Mouse (Mus musculus) liver, embryonic 13.5 days (tissue): ENCODE measurements around the gene Trip4. TPM values are rescaled to one million over a fixed set of nuclear protein-coding genes. Genes with fewer than 3 reads are reported as not detected.

Source experiments
- ATAC-seq: fragments of 200-750 bp; cut with Nextera tagmentation; 2 replicates; pipeline ENCODE4 v1.8.0; 2017; ENCODE audit warnings: low read depth, mild to moderate bottlenecking, moderate number of reproducible peaks, moderate library complexity
- DNase-seq: peaks from one replicate; pipeline ENCODE4 v3.0.0; 2022
- H3K27ac ChIP-seq: fragments of 300-500 bp; sonication (generic); 2 replicates; pipeline ENCODE4 v1.5.1; 2015; ENCODE audit warnings: moderate library complexity, mild to moderate bottlenecking, inconsistent platforms
- H3K27me3 ChIP-seq: fragments of 300-500 bp; sonication (generic); 2 replicates; pipeline ENCODE4 v1.6.1; 2015; ENCODE audit warnings: mild to moderate bottlenecking, inconsistent platforms
- H3K36me3 ChIP-seq: fragments of 300-500 bp; sonication (generic); 2 replicates; pipeline ENCODE4 v1.6.1; 2015; ENCODE audit warnings: mild to moderate bottlenecking, inconsistent platforms
- H3K4me1 ChIP-seq: fragments of 300-500 bp; sonication (generic); replicated peaks from 2 replicates; pipeline ENCODE4 v1.6.1; 2015; ENCODE audit warnings: inconsistent platforms
- H3K4me2 ChIP-seq: fragments of 300-500 bp; sonication (generic); 2 replicates; pipeline ENCODE4 v1.6.1; 2015; ENCODE audit warnings: inconsistent platforms, mild to moderate bottlenecking, moderate library complexity
- H3K4me3 ChIP-seq: fragments of 300-500 bp; sonication (generic); replicated peaks from 2 replicates; pipeline ENCODE4 v1.5.1; 2015; ENCODE audit warnings: mild to moderate bottlenecking, inconsistent platforms
- H3K9ac ChIP-seq: fragments of 300-500 bp; sonication (generic); 2 replicates; pipeline ENCODE4 v1.6.1; 2015; ENCODE audit warnings: mild to moderate bottlenecking, inconsistent platforms
- H3K9me3 ChIP-seq: fragments of 300-500 bp; sonication (generic); replicated peaks from 2 replicates; pipeline ENCODE4 v1.6.1; 2016; ENCODE audit warnings: inconsistent platforms
- WGBS: fragments of 180-500 bp; shearing (Covaris S2); methylation state at CpG from one replicate; pipeline ENCODE4 v1.1.7; 2015; ENCODE audit not compliant: insufficient replicate concordance; 5-methylcytosine and 5-hydroxymethylcytosine counted together
- polyA plus RNA-seq: library from polyadenylated mRNA; unstranded; fragments of >200 nt; fragmentation: Nextera tagmentation; extraction: Ambion mirVana; gene quantifications from 2 replicates; pipeline ENCODE4 v1.2.1, GENCODE M21; 2015

The Trip4 gene
- polyA plus RNA-seq, 1 experiment from 2014 or later = 12.4 TPM

DNA sequence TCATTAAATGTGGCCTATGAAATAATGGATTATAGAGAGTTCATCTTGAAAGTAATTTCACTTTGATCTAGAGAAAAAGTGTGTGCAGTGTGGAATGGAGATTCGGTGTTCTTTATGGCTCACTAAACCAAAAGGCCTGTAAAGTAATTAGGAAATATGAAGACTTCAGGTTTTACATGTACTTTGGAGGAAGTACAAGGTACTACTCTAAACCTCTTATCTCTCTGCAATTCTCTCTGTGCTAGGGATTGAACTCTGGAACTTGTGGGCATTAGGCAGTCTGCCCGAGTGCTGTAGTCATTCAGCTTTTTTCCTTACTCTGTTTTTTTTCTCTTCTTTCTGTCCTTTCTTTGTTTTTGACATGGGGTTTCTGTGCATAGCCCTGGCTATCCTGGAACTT, 11.6 kb downstream of the Trip4 start:
- no peak for ATAC-seq
- no peaks in the 10 kb centered on the region for H3K9me3 ChIP-seq
- peaks cover 79% of the 10 kb centered on the region for H3K36me3 ChIP-seq
- peaks cover 9% of the 10 kb centered on the region for H3K4me1 ChIP-seq
- WGBS = 84% methylated on average over 2 of the region's 2 CpGs
- no peak overlapping the region for H3K4me3 ChIP-seq
- no peaks in the 10 kb centered on the region for H3K27me3 ChIP-seq
- 0 out of 2 replicates have a peak overlapping the region, but pooled peaks have one; percentile 13 for H3K9ac ChIP-seq
- no peak overlapping the region for H3K4me2 ChIP-seq
- DNase-seq = no peak
- H3K27ac ChIP-seq = no peak overlapping the region

DNA sequence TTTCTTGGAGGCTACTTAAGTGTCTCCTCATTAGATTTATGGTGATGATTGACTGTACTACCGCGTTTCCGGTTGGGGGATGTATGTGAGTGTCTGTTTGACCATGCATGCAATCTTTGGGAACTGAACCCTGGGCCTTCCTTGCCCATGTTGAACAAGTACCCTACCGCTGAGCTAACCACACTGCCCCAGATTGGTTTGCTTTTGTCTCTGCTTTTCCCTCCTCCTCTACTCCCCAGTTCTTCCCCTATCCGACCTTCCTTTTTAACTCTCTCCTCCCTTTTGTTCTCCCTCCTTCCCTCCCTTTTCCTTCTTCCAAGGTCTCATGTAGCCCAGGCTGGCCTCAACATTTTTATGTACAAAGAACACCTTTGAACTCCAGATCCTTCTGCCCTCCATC, 17.5 kb downstream of the Trip4 start:
- WGBS = 6% methylated on average over 5 of the region's 5 CpGs
- peak overlapping the region; percentile 90 for H3K9ac ChIP-seq
- peak overlapping the region; percentile 32; the same call in 1 of the 2 replicates for H3K27ac ChIP-seq
- H3K4me1 ChIP-seq = peaks cover 23% of the 10 kb centered on the region
- no peaks in the 10 kb centered on the region for H3K27me3 ChIP-seq
- no peaks in the 10 kb centered on the region for H3K9me3 ChIP-seq
- H3K4me3 ChIP-seq = peak overlapping the region; percentile 85
- ATAC-seq (no peak), DNase-seq (no peak)
- H3K4me2 ChIP-seq = peak overlapping the region; percentile 84
- H3K36me3 ChIP-seq = peaks cover 38% of the 10 kb centered on the region

DNA sequence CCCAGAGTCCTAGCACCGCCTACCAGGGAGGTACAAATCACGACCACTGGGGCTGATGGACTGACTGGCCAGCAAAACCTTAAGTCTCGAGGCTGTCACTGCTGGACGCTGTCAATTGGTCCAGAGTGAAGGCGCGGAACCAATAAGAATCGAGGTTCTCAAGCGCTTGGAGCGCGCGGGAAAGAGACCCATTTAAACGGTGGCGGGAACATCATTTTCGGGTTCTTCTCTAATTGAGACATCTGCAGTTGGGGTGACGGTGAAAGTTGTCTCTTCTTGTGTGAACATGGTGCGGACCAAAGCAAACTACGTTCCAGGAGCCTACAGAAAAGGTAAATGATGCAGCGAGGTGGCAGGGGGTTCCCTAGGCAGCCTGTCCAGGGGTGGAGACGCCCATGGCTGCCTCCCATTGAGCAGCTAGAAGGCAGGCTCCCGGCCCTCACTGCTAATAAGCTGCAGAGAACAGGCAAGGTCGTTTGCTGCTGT, 18.4 kb downstream of the Trip4 start, which contains the start of gene Pclaf:
TSS of gene Pclaf (plus strand) at position 95 of the 486 bp plus-strand sequence.
- peak within 1 kb of the TSS; percentile 90 for H3K9ac ChIP-seq
- peak; percentile 93 for ATAC-seq
- no peaks in the 10 kb centered on the region for H3K9me3 ChIP-seq
- peak within 1 kb of the TSS; percentile 76 for H3K27ac ChIP-seq
- H3K4me1 ChIP-seq = peaks cover 29% of the 10 kb centered on the region
- peak within 1 kb of the TSS; percentile 84 for H3K4me2 ChIP-seq
- peak within 1 kb of the TSS; percentile 85 for H3K4me3 ChIP-seq
- under 1% methylated on average over 21 of the region's 21 CpGs for WGBS
- DNase-seq = peak; percentile 75
- H3K27me3 ChIP-seq = no peaks in the 10 kb centered on the region
- H3K36me3 ChIP-seq = peaks cover 30% of the 10 kb centered on the region

DNA sequence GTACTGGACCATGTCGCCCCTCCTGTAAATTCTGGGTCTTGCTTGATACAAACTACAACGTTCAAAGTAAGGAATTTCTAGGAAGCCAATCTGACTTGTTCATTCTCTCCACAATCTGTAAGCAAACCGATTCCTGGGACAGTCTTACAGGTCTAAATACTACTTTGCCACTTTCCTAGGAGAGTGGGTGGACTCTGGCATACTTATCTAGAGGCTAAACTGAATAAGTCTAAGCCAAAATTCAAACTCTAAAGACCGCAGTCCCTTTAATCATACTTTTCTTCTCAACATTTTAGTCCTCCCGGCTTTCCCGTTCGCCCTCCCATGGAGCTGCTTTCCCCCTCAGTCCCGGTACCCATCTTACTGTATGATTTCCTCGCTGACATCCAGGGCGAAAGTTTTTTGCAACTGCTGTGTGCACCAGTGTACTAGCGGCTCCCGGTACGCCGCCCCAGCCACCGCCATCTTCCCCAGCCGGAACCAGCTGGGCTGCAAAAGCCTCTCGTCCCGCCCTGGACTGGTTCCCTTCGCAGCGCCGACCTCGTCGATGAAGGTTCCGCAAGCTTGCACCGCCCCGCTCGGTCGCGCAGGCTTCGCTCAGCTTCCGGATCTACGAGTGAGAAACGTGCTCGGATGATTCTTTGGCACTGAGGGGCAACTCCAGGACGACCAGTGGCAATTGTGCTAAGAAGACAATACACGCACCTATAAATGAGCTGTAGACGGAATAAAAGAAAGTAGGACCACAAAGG, 23.9 kb downstream of the Trip4 start:
- H3K36me3 ChIP-seq = peaks cover 9% of the 10 kb centered on the region; the same call in 1 of the 2 replicates
- DNase-seq (peak; percentile 83), ATAC-seq (peak; percentile 98)
- H3K4me3 ChIP-seq = peak overlapping the region; percentile 79
- peak overlapping the region; percentile 88 for H3K27ac ChIP-seq
- peaks cover 19% of the 10 kb centered on the region for H3K4me1 ChIP-seq
- no peaks in the 10 kb centered on the region for H3K9me3 ChIP-seq
- H3K27me3 ChIP-seq = no peaks in the 10 kb centered on the region
- H3K9ac ChIP-seq = peak overlapping the region; percentile 86
- WGBS = under 1% methylated on average over 37 of the region's 37 CpGs
- H3K4me2 ChIP-seq = peak overlapping the region; percentile 79

DNA sequence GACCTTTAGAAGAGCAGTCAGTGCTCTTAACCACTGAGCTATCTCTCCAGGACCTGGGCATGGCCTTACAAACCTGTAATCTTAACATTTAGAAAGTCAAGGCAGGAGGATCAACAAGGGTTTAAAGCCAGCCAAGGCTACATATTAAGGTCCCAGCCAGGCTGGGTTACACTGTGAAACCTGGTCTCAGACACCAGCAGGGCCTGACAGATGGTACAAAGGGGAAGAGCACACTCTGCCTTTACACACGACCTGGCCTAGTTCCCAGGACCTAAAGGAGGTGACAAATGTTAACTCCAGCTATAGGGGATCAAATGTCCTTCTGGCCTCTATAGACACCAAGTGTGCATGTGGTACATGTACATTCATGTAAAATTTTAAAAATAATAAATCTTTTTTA, 48.9 kb downstream of the Trip4 start:
- Histone ChIP-seq H3K4me2 (no peak overlapping the region), H3K4me1 (no peaks in the 10 kb centered on the region), H3K27ac (no peak overlapping the region), H3K4me3 (no peak overlapping the region), H3K36me3 (peaks cover 44% of the 10 kb centered on the region), H3K9ac (no peak overlapping the region), H3K27me3 (no peaks in the 10 kb centered on the region), H3K9me3 (no peaks in the 10 kb centered on the region)
- WGBS = 45% methylated on average over 1 of the region's 1 CpGs
- DNase-seq (no peak), ATAC-seq (no peak)

DNA sequence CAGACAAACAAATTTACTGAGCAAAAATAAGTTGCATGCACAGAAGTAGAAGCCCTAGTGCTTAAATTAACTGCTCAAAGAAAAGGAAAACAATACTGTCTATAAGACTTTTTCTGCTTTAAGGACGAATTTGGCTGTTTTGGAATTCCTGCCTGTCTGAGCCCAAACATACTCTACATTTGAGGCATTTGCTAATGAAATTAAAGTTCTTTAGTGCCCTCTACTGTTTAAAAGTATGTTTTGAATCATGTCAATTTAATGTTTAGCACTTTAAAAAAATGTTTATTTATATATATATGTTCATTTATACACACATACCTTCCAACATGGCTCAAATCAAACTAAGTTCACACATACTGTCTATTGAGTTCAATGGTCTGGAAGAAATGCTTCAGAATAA, 58.4 kb downstream of the Trip4 start:
- H3K36me3 ChIP-seq = peaks cover 21% of the 10 kb centered on the region
- H3K9ac ChIP-seq = no peak overlapping the region
- DNase-seq (no peak), ATAC-seq (no peak)
- no peaks in the 10 kb centered on the region for H3K27me3 ChIP-seq
- WGBS = 25% methylated on average over 1 of the region's 1 CpGs
- no peak overlapping the region for H3K27ac ChIP-seq
- H3K4me3 ChIP-seq = no peak overlapping the region
- peaks cover 15% of the 10 kb centered on the region for H3K4me1 ChIP-seq
- H3K9me3 ChIP-seq = no peaks in the 10 kb centered on the region
- H3K4me2 ChIP-seq = no peak overlapping the region

DNA sequence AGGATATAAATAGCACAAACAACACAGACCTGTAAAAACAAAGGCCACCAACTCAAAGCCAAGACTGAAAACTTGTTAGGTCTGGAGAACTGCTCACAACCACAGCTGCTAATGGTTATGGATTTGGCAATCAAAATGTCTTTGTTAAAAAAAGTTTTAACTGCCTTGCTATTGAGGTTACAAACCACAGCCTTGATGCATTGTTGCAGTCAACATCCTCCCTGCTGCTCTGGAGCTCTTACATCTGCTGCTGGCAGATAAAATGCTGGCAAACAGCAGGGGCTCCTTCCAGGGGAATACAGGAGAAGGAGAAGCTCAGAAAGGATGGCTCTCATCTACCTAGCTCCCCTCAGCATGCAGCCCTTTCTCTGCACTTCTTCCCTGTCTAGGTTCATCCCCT, 60.4 kb downstream of the Trip4 start:
- DNase-seq = no peak
- H3K9ac ChIP-seq = no peak overlapping the region
- peaks cover 10% of the 10 kb centered on the region for H3K36me3 ChIP-seq
- no peaks in the 10 kb centered on the region for H3K27me3 ChIP-seq
- no peak overlapping the region for H3K4me2 ChIP-seq
- no peaks in the 10 kb centered on the region for H3K9me3 ChIP-seq
- ATAC-seq = no peak
- H3K27ac ChIP-seq = no peak overlapping the region
- H3K4me1 ChIP-seq = peaks cover 15% of the 10 kb centered on the region
- no peak overlapping the region for H3K4me3 ChIP-seq

DNA sequence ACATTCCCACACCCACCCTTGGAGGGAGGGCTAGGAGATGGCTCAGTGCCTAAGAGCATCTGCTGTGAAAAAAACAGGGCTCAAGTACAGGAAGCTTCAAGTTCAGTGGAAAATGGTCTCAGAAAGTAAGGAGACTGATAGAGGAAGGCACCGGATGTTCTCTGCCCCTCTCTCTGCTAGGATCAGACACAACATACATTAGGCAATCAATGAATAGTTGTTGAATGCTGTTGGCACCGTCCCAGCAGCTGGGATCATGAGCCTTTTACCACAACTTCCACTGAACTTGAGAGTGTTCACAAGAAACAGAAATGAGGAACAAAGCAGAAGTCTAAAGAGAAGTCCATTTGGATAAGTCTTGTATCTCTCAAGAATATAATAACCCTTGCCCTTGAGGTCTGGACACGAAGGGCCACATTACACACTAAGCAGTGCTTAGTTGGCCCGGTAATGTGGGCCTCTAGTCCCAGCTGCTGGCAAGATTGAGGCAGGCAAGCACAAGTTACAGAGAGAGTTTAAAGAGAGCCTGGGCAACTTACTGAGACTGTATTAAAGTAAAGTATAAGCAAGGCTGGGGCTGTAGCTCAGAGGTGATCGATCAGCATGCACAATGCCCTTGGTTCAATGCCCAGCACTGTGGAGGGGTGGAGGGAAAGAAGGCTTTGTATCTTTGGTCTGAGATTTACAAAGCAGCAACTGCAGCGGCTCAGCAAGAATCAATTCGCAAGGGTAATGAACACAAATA, 64.0 kb downstream of the Trip4 start:
- DNase-seq (no peak), ATAC-seq (no peak)

DNA sequence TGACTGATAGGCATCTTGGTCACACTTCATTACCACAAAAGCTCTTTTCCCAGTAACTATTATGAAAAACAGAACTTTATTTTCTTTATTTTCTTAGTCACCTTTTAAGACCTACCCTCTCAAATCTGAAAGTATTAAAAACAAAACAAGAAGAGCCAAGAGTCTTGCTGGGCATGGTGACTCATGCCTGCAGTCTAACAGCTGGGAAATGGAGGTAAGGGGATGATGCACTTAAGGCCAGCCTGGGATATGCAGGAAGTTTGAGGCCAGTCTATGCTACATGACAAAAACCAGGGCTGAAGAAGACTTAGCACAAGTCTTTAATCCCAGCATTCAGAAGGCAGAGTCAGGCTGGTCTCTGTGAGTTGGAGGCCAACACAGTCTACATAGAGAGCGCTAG, 68.8 kb downstream of the Trip4 start:
- no peak overlapping the region for H3K27ac ChIP-seq
- no peaks in the 10 kb centered on the region for H3K9me3 ChIP-seq
- WGBS = 80% methylated on average over 1 of the region's 1 CpGs
- no peak overlapping the region for H3K4me3 ChIP-seq
- H3K27me3 ChIP-seq = no peaks in the 10 kb centered on the region
- DNase-seq = no peak
- no peak overlapping the region for H3K4me2 ChIP-seq
- no peak overlapping the region for H3K9ac ChIP-seq
- ATAC-seq = no peak
- no peaks in the 10 kb centered on the region; the same call in 1 of the 2 replicates for H3K4me1 ChIP-seq
- peaks cover 5% of the 10 kb centered on the region for H3K36me3 ChIP-seq

More for the DNA sequence above, 64.0 kb downstream of the Trip4 start:
- Histone ChIP-seq H3K4me3 (no peak overlapping the region), H3K27me3 (no peaks in the 10 kb centered on the region), H3K4me1 (peaks cover 15% of the 10 kb centered on the region), H3K9ac (no peak overlapping the region), H3K9me3 (no peaks in the 10 kb centered on the region), H3K4me2 (no peak overlapping the region), H3K36me3 (no peaks in the 10 kb centered on the region; the same call in 1 of the 2 replicates), H3K27ac (peak overlapping the region; percentile 11; the same call in 1 of the 2 replicates)
- WGBS = 63% methylated on average over 7 of the region's 7 CpGs

DNA sequence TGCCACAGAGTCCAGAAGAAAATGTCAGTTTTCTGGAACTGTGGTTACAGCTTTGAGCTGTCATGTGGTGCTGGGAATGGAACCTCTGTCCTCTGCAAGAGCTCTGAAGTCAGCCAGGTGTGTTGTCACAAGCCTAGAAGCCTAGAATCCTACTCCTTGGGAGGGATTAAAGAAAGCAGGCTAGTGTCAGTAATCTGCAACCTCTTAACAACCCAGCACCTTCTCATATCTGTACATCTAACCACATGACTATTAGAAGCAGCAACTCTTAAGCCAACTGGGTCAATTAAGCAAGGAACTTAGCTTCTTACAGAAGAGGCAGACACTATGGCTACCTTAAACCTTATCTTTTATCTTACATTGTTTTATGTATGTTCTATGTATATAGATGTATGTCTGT, 71.7 kb downstream of the Trip4 start:
- DNase-seq = no peak
- H3K27ac ChIP-seq = no peak overlapping the region
- no peak overlapping the region for H3K4me2 ChIP-seq

DNA sequence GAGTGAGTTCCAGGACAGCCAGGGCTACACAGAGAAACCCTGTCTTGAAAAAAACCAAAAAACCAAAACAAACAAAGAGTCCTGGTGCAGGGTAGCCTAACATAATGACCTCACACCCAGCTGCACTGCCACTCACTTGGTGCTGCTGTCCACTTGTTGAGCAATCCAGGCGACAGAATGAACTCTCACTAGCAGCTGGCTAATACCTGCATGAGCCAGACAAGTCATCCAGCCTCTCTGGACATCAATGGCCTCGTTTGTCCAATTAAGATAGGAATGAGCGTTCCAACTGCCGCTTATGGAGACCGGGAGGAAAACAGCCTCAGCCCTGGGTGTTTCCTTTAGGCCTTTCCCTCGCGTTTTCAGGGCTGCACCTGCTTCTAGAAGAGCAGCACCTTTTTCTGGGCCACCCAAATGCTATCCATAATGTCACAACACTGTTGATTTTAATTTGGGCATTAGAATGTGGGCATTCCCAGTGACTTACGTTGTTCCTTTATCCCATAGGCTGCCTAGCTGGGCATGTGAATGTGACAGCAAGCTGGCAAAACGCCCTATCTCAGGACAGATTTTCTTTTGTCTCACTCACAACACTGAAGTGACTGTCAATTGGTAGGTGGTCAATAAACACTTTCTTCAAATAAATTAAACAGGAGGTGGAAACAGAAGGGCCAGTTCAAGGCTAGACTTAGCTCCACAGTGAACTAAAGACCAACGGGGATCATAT, 73.8 kb downstream of the Trip4 start:
- Histone ChIP-seq H3K4me1 (peaks cover 20% of the 10 kb centered on the region), H3K4me2 (no peak overlapping the region), H3K27me3 (no peaks in the 10 kb centered on the region), H3K9ac (no peak overlapping the region), H3K27ac (no peak overlapping the region), H3K9me3 (no peaks in the 10 kb centered on the region), H3K36me3 (peaks cover 5% of the 10 kb centered on the region), H3K4me3 (no peak overlapping the region)
- WGBS = 75% methylated on average over 10 of the region's 10 CpGs
- DNase-seq (no peak), ATAC-seq (peak; percentile 43; the same call in 1 of the 2 replicates)

More for the DNA sequence above, 71.7 kb downstream of the Trip4 start:
- ATAC-seq = no peak
- H3K36me3 ChIP-seq = peaks cover 5% of the 10 kb centered on the region
- H3K4me1 ChIP-seq = peaks cover 4% of the 10 kb centered on the region
- H3K9me3 ChIP-seq = no peaks in the 10 kb centered on the region
- no peaks in the 10 kb centered on the region for H3K27me3 ChIP-seq
- H3K9ac ChIP-seq = no peak overlapping the region
- no peak overlapping the region for H3K4me3 ChIP-seq
